Mouse (Mus musculus): ENCODE results near the gene Aox4. TPM values are rescaled to one million over a fixed set of nuclear protein-coding genes. Genes with fewer than 3 reads are reported as not detected.

Gene Aox4
- 0.08 and 0.32 TPM in 2 replicates for polyA plus RNA-seq (2015; fragmentation: Nextera tagmentation; extraction: Ambion mirVana)

DNA sequence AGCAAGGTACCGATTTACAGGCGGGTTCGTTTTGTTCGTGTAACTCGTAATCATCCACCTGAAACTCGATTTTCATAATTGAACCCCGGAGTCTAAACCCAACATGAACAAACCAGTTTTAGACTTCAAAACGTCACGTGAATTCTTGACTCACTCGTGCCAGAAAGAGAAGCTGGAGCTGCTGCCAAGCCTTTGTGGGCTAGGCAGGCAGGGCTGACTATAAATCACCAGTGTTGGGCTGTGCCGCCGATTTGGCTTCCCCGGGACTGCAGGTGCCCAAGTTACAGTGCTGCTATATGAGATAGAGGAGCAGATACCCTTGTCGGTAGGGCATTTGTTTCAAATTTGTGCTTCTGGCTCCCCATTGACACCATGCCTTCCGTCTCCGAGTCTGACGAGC is at the start of gene Aox4:
Aox4 (plus strand) TSS at position 195 of the 400 bp plus-strand sequence.
- Histone ChIP-seq H3K4me3 (no peak within 1 kb of the TSS), H3K27ac (replicated peaks) (no peak within 1 kb of the TSS), H3K9me3 (no peaks in the 10 kb centered on the region), H3K36me3 (no peaks in the 10 kb centered on the region), H3K4me1 (replicated peaks) (peaks cover 3% of the 10 kb centered on the region; the same call in 1 of the 2 replicates), H3K9ac (no peak within 1 kb of the TSS), H3K4me2 (no peak within 1 kb of the TSS), H3K27me3 (no peaks in the 10 kb centered on the region)
- WGBS, result 57% methylated on average over 17 of the region's 17 CpGs
- peak; percentile 81; the same call in 1 of the 2 replicates for ATAC-seq (ENCODE audit: low read depth)

- H3K9ac ChIP-seq, result no peak overlapping the region
- no peak overlapping the region for H3K27ac ChIP-seq (replicated peaks)
- H3K4me1 ChIP-seq (replicated peaks), result no peaks in the 10 kb centered on the region
- no peak for ATAC-seq (ENCODE audit: low read depth)
- H3K9me3 ChIP-seq, result no peaks in the 10 kb centered on the region
- no peak overlapping the region for H3K4me2 ChIP-seq
- no peaks in the 10 kb centered on the region for H3K27me3 ChIP-seq
- H3K36me3 ChIP-seq, result no peaks in the 10 kb centered on the region
- H3K4me3 ChIP-seq, result no peak overlapping the region
- 82% methylated on average over 6 of the region's 6 CpGs for WGBS
Observed at GRCm38 (mm10) chr1:58169893-58170292, 40.3 kb upstream of the Aox4 start.

- no peak overlapping the region for H3K9ac ChIP-seq
- no peaks in the 10 kb centered on the region for H3K27me3 ChIP-seq
- no peaks in the 10 kb centered on the region for H3K4me1 ChIP-seq (replicated peaks)
- no peak overlapping the region for H3K4me3 ChIP-seq
- H3K36me3 ChIP-seq, result no peaks in the 10 kb centered on the region
- H3K4me2 ChIP-seq, result no peak overlapping the region
- H3K27ac ChIP-seq (replicated peaks), result no peak overlapping the region
- no peaks in the 10 kb centered on the region for H3K9me3 ChIP-seq
- no peak for ATAC-seq (ENCODE audit: low read depth)
- WGBS, result 42% methylated on average over 5 of the region's 5 CpGs
Observed at GRCm38 (mm10) chr1:58188514-58189175, 21.6 kb upstream of the Aox4 start.

DNA sequence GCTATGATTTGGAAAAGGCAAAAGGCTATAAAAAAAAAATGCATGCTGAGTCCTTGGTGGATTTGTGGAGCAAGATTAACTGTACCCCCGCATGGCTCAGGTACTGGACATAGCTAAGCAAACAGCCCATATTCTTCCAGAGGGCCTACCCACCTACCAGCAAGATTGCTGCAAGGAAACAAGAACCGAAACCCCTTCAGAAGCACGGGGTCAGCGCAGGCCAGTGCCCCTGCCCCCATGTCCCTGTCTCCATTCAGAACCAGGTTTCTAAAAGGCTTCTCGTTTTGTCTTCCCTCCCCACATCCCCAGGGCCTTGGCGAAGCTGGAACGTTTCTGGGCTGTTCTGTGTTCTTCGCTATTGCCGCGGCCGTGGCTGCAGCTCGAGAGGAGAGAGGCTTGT is 15.9 kb upstream of the Aox4 start:
- H3K4me2 ChIP-seq, result no peak overlapping the region
- WGBS, result 77% methylated on average over 12 of the region's 12 CpGs
- ATAC-seq (ENCODE audit: low read depth), result no peak
- H3K4me1 ChIP-seq (replicated peaks), result peaks cover 8% of the 10 kb centered on the region
- no peak overlapping the region for H3K27ac ChIP-seq (replicated peaks)
- H3K9ac ChIP-seq, result no peak overlapping the region
- no peaks in the 10 kb centered on the region for H3K36me3 ChIP-seq
- no peaks in the 10 kb centered on the region for H3K27me3 ChIP-seq
- H3K9me3 ChIP-seq, result no peaks in the 10 kb centered on the region
- H3K4me3 ChIP-seq, result no peak overlapping the region

DNA sequence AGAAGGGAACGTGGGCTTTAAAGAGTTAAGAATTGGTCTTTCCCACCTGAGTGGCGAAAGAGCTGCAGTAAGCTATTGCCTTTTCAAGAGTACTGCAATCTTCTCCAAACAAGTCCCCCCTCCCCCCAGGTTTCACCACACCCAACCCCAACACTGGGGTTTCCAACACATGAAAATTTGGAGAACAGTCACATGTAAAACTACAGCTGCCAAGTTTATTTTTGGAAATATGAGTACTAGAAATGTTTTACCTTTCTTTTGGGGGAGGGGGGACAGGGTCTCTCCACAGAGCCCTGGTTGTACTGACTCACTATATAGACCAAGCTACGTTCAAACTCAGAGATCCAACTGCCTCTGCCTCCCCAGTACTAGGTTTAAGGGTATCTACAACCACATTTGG is 15.2 kb upstream of the Aox4 start:
- H3K4me1 ChIP-seq (replicated peaks), result peaks cover 8% of the 10 kb centered on the region
- no peaks in the 10 kb centered on the region for H3K9me3 ChIP-seq
- no peak overlapping the region for H3K4me2 ChIP-seq
- no peak for ATAC-seq (ENCODE audit: low read depth)
- no peak overlapping the region for H3K4me3 ChIP-seq
- no peaks in the 10 kb centered on the region for H3K27me3 ChIP-seq
- 82% methylated on average over 3 of the region's 3 CpGs for WGBS
- no peak overlapping the region for H3K9ac ChIP-seq
- H3K36me3 ChIP-seq, result no peaks in the 10 kb centered on the region
- no peak overlapping the region for H3K27ac ChIP-seq (replicated peaks)

GRCm38 (mm10) chr1:58195541-58195940 is 14.7 kb upstream of the Aox4 start:
- no peaks in the 10 kb centered on the region for H3K9me3 ChIP-seq
- H3K9ac ChIP-seq, result no peak overlapping the region
- no peak for ATAC-seq (ENCODE audit: low read depth)
- peaks cover 8% of the 10 kb centered on the region for H3K4me1 ChIP-seq (replicated peaks)
- 26% methylated on average over 10 of the region's 10 CpGs for WGBS
- no peak overlapping the region for H3K4me2 ChIP-seq
- H3K27me3 ChIP-seq, result no peaks in the 10 kb centered on the region
- H3K4me3 ChIP-seq, result no peak overlapping the region
- no peak overlapping the region for H3K27ac ChIP-seq (replicated peaks)
- H3K36me3 ChIP-seq, result no peaks in the 10 kb centered on the region

DNA sequence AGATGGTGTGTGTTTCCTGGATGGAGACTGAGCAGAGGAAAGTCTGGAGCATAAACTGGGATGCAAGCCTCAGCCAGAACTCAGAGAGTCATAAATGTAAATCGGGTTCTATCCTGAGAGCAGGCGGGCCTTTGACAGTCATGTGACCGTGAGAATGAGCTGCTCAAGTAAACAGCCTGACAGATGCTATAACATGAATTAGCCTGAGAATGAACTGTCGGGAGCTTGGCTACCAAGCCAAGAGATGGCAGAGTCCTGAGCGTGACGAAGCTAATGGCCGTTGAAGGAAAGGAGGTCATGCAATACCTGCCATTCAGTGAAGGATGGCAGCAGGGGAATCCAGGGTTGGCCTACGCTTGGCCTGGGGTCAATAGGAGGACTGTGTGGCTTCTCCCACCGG is 13.2 kb upstream of the Aox4 start:
- H3K4me1 ChIP-seq (replicated peaks), result peaks cover 8% of the 10 kb centered on the region
- no peaks in the 10 kb centered on the region for H3K9me3 ChIP-seq
- H3K27me3 ChIP-seq, result no peaks in the 10 kb centered on the region
- 26% methylated on average over 9 of the region's 9 CpGs for WGBS
- no peaks in the 10 kb centered on the region for H3K36me3 ChIP-seq
- H3K4me2 ChIP-seq, result no peak overlapping the region
- no peak overlapping the region for H3K9ac ChIP-seq
- H3K4me3 ChIP-seq, result no peak overlapping the region
- peak; percentile 65 for ATAC-seq (ENCODE audit: low read depth)
- H3K27ac ChIP-seq (replicated peaks), result no peak overlapping the region; the same call in 1 of the 2 replicates

- Histone ChIP-seq H3K9ac (no peak overlapping the region), H3K27ac (replicated peaks) (no peak overlapping the region), H3K4me1 (replicated peaks) (peaks cover 8% of the 10 kb centered on the region), H3K4me2 (no peak overlapping the region), H3K36me3 (no peaks in the 10 kb centered on the region), H3K27me3 (no peaks in the 10 kb centered on the region), H3K4me3 (no peak overlapping the region), H3K9me3 (no peaks in the 10 kb centered on the region)
- 89% methylated on average over 4 of the region's 4 CpGs for WGBS
- no peak for ATAC-seq (ENCODE audit: low read depth)
Observed at GRCm38 (mm10) chr1:58198386-58198785, 11.8 kb upstream of the Aox4 start.

DNA sequence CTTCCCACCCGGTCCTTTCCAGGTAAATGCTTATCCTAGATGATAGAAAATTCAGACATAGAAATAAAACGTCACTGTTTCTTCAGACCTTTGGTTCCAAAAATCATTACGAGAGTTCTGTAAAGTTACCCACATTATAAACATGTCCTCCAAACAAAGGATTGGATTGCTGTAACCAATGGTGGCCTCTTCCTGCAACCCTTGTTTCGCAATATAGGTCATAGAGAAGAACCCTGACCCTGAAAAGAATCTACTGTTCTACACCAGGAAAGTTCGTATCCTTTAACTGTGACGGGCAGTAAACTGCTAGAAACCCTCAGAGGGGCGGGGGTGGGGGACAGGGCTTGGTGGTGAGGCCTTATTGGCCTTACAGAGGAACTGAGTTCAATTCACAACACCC is 2.6 kb downstream of the Aox4 start:
- H3K4me3 ChIP-seq, result no peak overlapping the region
- H3K9me3 ChIP-seq, result no peaks in the 10 kb centered on the region
- no peaks in the 10 kb centered on the region for H3K36me3 ChIP-seq
- 75% methylated on average over 7 of the region's 7 CpGs for WGBS
- H3K4me2 ChIP-seq, result no peak overlapping the region
- H3K4me1 ChIP-seq (replicated peaks), result peaks cover 3% of the 10 kb centered on the region; the same call in 1 of the 2 replicates
- no peak overlapping the region for H3K9ac ChIP-seq
- ATAC-seq (ENCODE audit: low read depth), result no peak
- H3K27ac ChIP-seq (replicated peaks), result no peak overlapping the region
- no peaks in the 10 kb centered on the region for H3K27me3 ChIP-seq

GRCm38 (mm10) chr1:58213838-58214237 is 3.6 kb downstream of the Aox4 start:
- H3K27ac ChIP-seq (replicated peaks), result no peak overlapping the region
- H3K27me3 ChIP-seq, result no peaks in the 10 kb centered on the region
- 87% methylated on average over 5 of the region's 5 CpGs for WGBS
- peaks cover 3% of the 10 kb centered on the region; the same call in 1 of the 2 replicates for H3K4me1 ChIP-seq (replicated peaks)
- H3K9ac ChIP-seq, result no peak overlapping the region
- no peaks in the 10 kb centered on the region for H3K9me3 ChIP-seq
- H3K4me3 ChIP-seq, result no peak overlapping the region
- ATAC-seq (ENCODE audit: low read depth), result no peak
- H3K4me2 ChIP-seq, result no peak overlapping the region
- no peaks in the 10 kb centered on the region for H3K36me3 ChIP-seq

- H3K4me2 ChIP-seq, result no peak overlapping the region
- no peak overlapping the region for H3K4me3 ChIP-seq
- H3K4me1 ChIP-seq (replicated peaks), result no peaks in the 10 kb centered on the region
- WGBS, result 93% methylated on average over 4 of the region's 4 CpGs
- H3K9ac ChIP-seq, result no peak overlapping the region
- H3K36me3 ChIP-seq, result no peaks in the 10 kb centered on the region
- H3K27ac ChIP-seq (replicated peaks), result no peak overlapping the region
- H3K9me3 ChIP-seq, result no peaks in the 10 kb centered on the region
- no peaks in the 10 kb centered on the region for H3K27me3 ChIP-seq
- no peak for ATAC-seq (ENCODE audit: low read depth)
Observed at GRCm38 (mm10) chr1:58215353-58215752, 5.2 kb downstream of the Aox4 start.

DNA sequence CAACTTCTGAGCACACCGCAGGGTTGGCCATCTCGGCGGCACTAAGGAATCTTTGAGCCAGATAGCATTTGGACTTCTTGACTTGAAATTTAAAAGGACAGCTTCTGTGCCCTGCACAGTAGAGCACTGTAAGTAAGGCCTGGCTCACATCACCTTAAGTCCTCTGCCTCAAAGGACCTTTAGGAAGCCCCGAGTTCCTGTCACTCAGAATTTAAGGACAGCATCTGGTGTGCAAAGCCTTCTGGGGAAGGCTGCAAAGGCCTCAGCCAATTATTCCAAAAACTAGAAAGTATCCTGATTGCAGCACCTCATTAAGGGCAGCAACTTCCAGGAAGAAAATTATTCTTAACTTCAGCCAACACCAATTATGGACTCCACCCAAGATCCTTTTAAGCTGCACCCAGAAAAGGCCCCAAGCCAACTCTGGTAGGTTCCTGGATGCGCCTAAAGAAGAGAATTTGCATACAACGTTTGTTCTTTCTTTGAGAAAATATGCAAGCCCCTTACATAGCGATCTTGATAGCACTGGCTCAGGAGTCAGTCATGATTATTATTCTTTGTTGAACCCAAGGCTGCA is 5.8 kb downstream of the Aox4 start:
- Histone ChIP-seq H3K27me3 (no peaks in the 10 kb centered on the region), H3K4me2 (no peak overlapping the region), H3K4me1 (replicated peaks) (no peaks in the 10 kb centered on the region), H3K36me3 (no peaks in the 10 kb centered on the region), H3K9ac (no peak overlapping the region), H3K4me3 (no peak overlapping the region), H3K9me3 (no peaks in the 10 kb centered on the region), H3K27ac (replicated peaks) (no peak overlapping the region)
- WGBS, result 87% methylated on average over 7 of the region's 7 CpGs
- no peak for ATAC-seq (ENCODE audit: low read depth)

DNA sequence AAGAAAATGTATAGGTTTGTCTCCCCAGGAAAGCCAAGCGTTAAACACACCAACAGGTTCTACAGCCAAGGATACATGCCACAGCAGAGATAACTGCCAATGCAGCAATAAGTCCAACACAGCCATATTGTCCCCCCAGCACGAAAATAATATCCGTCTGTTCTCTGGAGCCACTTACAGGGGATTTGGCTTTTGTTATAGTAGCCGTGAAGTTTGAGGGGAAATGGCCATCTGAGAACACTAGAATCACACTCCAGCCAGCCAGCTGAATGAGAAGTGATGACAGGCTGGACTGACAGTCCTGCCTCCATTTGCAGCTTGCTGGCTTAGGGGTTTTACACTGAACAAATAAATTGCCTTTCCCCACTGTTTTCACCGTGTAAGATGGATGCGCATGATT is 10.9 kb downstream of the Aox4 start:
- H3K9me3 ChIP-seq, result no peaks in the 10 kb centered on the region
- no peak overlapping the region for H3K4me2 ChIP-seq
- WGBS, result 79% methylated on average over 6 of the region's 6 CpGs
- H3K27ac ChIP-seq (replicated peaks), result no peak overlapping the region
- H3K4me1 ChIP-seq (replicated peaks), result no peaks in the 10 kb centered on the region
- H3K36me3 ChIP-seq, result no peaks in the 10 kb centered on the region
- no peak for ATAC-seq (ENCODE audit: low read depth)
- H3K27me3 ChIP-seq, result no peaks in the 10 kb centered on the region
- no peak overlapping the region for H3K4me3 ChIP-seq
- H3K9ac ChIP-seq, result no peak overlapping the region
